Mouse (Mus musculus) spleen, embryonic (tissue): ENCODE data around the gene Zbtb18.
"Not testable (repeated sequence)": the region's sequence is repeated elsewhere in the genome, so short reads cannot be mapped to it uniquely, and the experiment has no call there.

Source experiments
- CTCF ChIA-PET: fragments of 350-600 bp; sonication (Branson Sonifier 250); formaldehyde crosslinking; loops from one replicate; lab custom pipeline; 2022; lab: Charles Lee

The Zbtb18 gene

GRCm38 (mm10) chr1:177445461-177446130 lies 3.4 kb downstream of the Zbtb18 start:
- CTCF ChIA-PET = no interaction called here

- CTCF ChIA-PET = no interaction called here
Observed at GRCm38 (mm10) chr1:177447086-177447485, 4.9 kb downstream of the Zbtb18 start.

DNA sequence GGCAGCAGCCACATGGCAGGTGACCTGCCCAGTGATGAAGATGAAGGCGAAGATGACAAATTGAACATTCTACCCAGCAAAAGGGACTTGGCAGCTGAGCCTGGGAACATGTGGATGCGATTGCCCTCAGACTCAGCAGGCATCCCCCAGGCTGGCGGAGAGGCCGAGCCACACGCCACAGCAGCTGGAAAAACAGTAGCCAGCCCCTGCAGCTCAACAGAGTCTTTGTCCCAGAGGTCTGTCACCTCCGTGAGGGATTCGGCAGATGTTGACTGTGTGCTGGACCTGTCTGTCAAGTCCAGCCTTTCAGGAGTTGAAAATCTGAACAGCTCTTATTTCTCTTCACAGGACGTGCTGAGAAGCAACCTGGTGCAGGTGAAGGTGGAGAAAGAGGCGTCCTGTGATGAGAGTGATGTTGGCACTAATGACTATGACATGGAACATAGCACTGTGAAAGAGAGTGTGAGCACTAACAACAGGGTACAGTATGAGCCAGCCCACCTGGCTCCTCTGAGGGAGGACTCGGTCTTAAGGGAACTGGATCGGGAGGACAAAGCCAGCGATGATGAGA lies 5.5 kb downstream of the Zbtb18 start:
- CTCF ChIA-PET = no interaction called here

- CTCF ChIA-PET = no interaction called here
Observed at GRCm38 (mm10) chr1:177448121-177448561, 6.0 kb downstream of the Zbtb18 start.

- CTCF ChIA-PET = no interaction called here
Observed at GRCm38 (mm10) chr1:177448921-177449320, 6.8 kb downstream of the Zbtb18 start.

GRCm38 (mm10) chr1:177449857-177450256 lies 7.7 kb downstream of the Zbtb18 start:
- CTCF ChIA-PET = not testable (repeated sequence)

- CTCF ChIA-PET = no interaction called here
Observed at GRCm38 (mm10) chr1:177451041-177451440, 8.9 kb downstream of the Zbtb18 start.

GRCm38 (mm10) chr1:177451991-177452431 lies 9.9 kb downstream of the Zbtb18 start:
- CTCF ChIA-PET = no interaction called here

DNA sequence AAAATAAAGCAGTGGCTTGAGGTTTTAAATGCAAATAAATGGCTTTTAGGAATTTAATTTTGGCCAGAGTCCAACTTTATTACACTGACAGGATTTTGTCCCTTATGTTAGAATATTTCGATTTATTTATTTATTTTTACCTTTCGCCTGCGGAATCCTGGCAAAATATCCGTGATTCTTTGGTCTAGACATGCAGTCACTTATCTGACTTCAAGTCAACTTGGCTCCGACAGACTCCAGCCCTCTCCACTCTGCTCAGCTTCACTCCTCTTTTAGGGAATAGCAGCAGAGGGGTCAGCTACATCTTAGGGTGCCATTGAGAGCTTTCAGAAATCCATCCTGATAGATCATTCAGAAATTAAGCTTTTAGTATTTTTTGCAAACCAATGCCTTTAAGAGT lies 10.8 kb downstream of the Zbtb18 start:
- CTCF ChIA-PET = no interaction called here

GRCm38 (mm10) chr1:177453806-177454205 lies 11.7 kb downstream of the Zbtb18 start:
- CTCF ChIA-PET = interaction anchor here (0.6 to 0.7 kb wide), 2 partner anchors 76 to 109 kb away, joined by 4 to 8 read pairs; no protein-coding TSS in a partner anchor

DNA sequence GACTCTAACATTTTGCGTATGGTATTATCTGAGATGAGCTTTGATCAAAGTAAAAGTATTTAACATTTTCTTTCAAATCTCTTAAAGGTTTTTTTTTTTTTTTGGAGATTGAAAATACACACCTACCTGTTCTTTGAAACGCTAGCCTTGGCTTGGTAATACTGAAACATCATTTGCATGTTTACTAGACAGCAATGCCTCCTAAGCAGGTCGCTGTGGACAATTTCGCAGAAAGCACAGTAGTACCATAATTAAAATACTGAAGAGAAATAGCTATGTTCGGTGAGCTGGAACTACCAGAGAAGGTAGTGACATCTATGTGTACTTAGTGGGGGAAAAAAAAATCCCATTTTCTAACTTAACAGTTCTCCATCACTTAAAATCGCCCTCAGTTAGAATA lies 12.3 kb downstream of the Zbtb18 start:
- CTCF ChIA-PET = interaction anchor here (0.6 to 1.1 kb wide), 3 partner anchors 76 to 230 kb away, joined by 4 to 8 read pairs (median 4); no protein-coding TSS in a partner anchor

DNA sequence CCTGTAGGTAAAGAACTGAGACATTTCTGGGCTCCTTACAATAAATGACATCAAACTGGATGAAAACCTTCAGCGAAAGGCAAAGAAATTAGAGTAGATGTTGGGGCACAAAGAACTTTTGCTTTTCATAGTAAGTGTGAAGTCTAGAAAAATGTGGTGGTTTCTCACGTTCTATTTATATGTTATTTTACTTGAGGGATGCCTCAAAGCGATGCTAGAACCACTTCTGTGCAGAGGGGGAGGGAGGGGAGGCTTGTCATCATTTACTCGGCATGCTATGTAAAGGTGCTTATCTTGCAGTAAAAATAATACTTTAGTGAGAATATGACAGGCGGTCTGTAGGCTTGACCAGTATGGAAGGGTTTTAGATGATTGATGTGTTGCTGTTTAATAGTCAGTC lies 13.3 kb downstream of the Zbtb18 start:
- CTCF ChIA-PET = no interaction called here

DNA sequence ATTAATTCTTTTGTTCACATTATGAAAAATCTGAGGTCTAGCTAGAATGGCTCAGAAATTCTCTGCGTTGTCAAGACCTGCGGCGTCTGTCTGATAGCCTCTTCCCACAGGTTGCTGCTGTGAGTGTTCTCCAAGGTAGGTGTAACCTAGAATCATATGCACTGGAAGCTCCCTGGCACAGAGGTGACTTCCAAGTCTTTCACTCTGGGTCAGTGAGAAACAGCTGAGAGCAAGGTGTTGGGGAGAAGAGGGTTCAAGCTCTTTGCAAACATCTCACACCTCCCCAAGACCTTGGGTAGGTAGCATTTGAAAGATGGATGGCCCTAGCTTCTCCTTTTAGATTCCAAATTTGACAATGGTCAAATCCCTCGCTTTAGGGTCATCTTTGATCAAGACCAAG lies 14.1 kb downstream of the Zbtb18 start:
- CTCF ChIA-PET = no interaction called here

GRCm38 (mm10) chr1:177456772-177457171 lies 14.6 kb downstream of the Zbtb18 start:
- CTCF ChIA-PET = no interaction called here

DNA sequence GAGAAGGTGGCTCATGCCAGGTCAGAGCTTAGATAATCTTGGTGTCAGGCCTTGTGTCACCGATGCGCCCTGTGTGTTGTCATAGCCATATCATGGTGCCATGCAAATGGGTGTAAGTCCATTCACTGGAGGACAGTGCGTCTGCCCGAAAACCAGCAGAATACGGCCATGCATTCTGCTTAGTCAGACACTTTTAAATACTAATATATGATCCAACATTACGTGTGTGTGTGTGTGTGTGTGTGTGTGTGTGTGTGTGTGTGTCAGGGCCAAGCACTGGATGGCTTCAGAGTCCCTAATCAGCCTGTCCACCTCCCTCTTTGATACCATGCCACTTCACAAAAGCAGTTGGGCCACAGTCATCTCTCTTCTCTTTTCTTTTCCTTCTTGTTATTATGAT lies 15.8 kb downstream of the Zbtb18 start:
- CTCF ChIA-PET = no interaction called here

- CTCF ChIA-PET = interaction anchor here (0.6 kb wide), 1 partner anchor 220 kb away, joined by 3 read pairs; no protein-coding TSS in a partner anchor
Observed at GRCm38 (mm10) chr1:177458456-177459389, 16.6 kb downstream of the Zbtb18 start.

- CTCF ChIA-PET = no interaction called here
Observed at GRCm38 (mm10) chr1:177459536-177459935, 17.4 kb downstream of the Zbtb18 start.

GRCm38 (mm10) chr1:177467150-177467549 lies 25.0 kb downstream of the Zbtb18 start:
- CTCF ChIA-PET = interaction anchor here (0.6 kb wide), 1 partner anchor 153 kb away, joined by 4 read pairs; no protein-coding TSS in a partner anchor

GRCm38 (mm10) chr1:177468436-177468835 lies 26.3 kb downstream of the Zbtb18 start:
- CTCF ChIA-PET = no interaction called here

GRCm38 (mm10) chr1:177470091-177470490 lies 27.9 kb downstream of the Zbtb18 start:
- CTCF ChIA-PET = no interaction called here

DNA sequence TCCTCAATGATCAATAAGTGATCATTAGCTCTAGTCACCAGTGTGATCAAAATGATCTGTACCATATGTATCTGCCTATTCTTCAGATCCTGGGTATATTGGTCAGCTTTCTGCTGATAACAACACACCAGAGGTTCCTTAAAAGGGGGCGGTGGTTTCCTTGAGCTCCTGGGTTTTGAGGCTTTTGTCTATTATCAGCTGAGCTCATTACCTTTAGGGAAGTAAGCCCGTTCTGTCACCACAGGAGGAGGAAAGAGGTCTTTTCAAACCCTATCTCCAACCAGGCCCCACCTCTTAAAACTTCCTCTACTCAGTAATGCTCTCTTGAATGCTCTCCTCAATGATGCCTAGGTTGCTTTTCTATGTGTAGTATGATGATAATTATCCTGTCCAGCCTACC lies 28.8 kb downstream of the Zbtb18 start:
- CTCF ChIA-PET = no interaction called here
